Comparison of ENCODE assay signal across 7 mouse cellular contexts in genomic region chr2:36203011-36203825, GRCm38 (mm10). TPM values are rescaled to one million over a fixed set of nuclear protein-coding genes. Genes with fewer than 3 reads are reported as not detected.
DNase-seq lines count a peak whose midpoint lies in the region; ATAC-seq and TF ChIP-seq lines count a peak whose summit lies in the region.

No protein-coding gene starts in this region.

- H3K4me2 ChIP-seq in lung, embryonic 16.5 days (ENCODE audit: low read depth, low read length): peak overlapping the region; percentile 70
- H3K4me2 ChIP-seq in heart, postnatal 0 days (ENCODE audit: low read depth, low read length): peak overlapping the region; percentile 68
- H3K4me2 ChIP-seq in limb, embryonic 14.5 days (replicated peaks; ENCODE audit: low read depth, low read length, severe bottlenecking): peak overlapping the region; percentile 49
- H3K4me2 ChIP-seq in stomach, postnatal 0 days (replicated peaks; ENCODE audit: low read depth): peak overlapping the region; percentile 68

- no peaks in the 10 kb centered on the region for H3K9me3 ChIP-seq in lung, embryonic 16.5 days (ENCODE audit: control insufficient read depth, low read length)
- no peaks in the 10 kb centered on the region for H3K9me3 ChIP-seq in heart, postnatal 0 days (replicated peaks; ENCODE audit: control insufficient read depth, low read length)
- no peaks in the 10 kb centered on the region for H3K9me3 ChIP-seq in limb, embryonic 14.5 days (ENCODE audit: control insufficient read depth, low read length)
- no peaks in the 10 kb centered on the region for H3K9me3 ChIP-seq in stomach, postnatal 0 days (ENCODE audit: control insufficient read depth, low read length)

- ATAC-seq in lung, embryonic 16.5 days (ENCODE audit: low read depth): 0 out of 2 replicates have a peak, but pooled peaks have one; percentile 10
- ATAC-seq in common myeloid progenitor, adult 5-6 weeks (replicated peaks; ENCODE audit: low read depth, poor library complexity, severe bottlenecking): peak; percentile 62
- ATAC-seq in heart, postnatal 0 days (ENCODE audit: insufficient read depth, low read depth): peak; percentile 44
- no peak for ATAC-seq in limb, embryonic 14.5 days (ENCODE audit: low FRiP score, low read depth)
- no peak for ATAC-seq in stomach, postnatal 0 days (ENCODE audit: low FRiP score, low TSS enrichment)

- no peak overlapping the region for H3K27ac ChIP-seq in lung, embryonic 16.5 days (ENCODE audit: low read length)
- peak overlapping the region; percentile 18; the same call in 1 of the 2 replicates for H3K27ac ChIP-seq in heart, postnatal 0 days (ENCODE audit: low read depth)
- no peak overlapping the region for H3K27ac ChIP-seq in limb, embryonic 14.5 days (replicated peaks; ENCODE audit: low read depth, low read length)
- H3K27ac ChIP-seq in stomach, postnatal 0 days (replicated peaks): no peak overlapping the region

- peaks cover 29% of the 10 kb centered on the region for H3K4me1 ChIP-seq in lung, embryonic 16.5 days (replicated peaks; ENCODE audit: control insufficient read depth, insufficient read depth, low read length)
- H3K4me1 ChIP-seq in heart, postnatal 0 days (ENCODE audit: control insufficient read depth, insufficient read depth): peaks cover 27% of the 10 kb centered on the region
- peaks cover 10% of the 10 kb centered on the region; the same call in 1 of the 2 replicates for H3K4me1 ChIP-seq in limb, embryonic 14.5 days (ENCODE audit: control insufficient read depth, insufficient read depth, low read length)
- peaks cover 11% of the 10 kb centered on the region; the same call in 1 of the 2 replicates for H3K4me1 ChIP-seq in stomach, postnatal 0 days (replicated peaks; ENCODE audit: control insufficient read depth, insufficient read depth)

- WGBS in lung, embryonic 16.5 days: under 1% methylated on average over 39 of the region's 39 CpGs
- WGBS in heart, postnatal 0 days: 2% methylated on average over 39 of the region's 39 CpGs
- under 1% methylated on average over 39 of the region's 39 CpGs for WGBS in limb, embryonic 14.5 days
- WGBS in stomach, postnatal 0 days: 3% methylated on average over 39 of the region's 39 CpGs

- TF ChIP-seq POLR2A in limb, embryonic 14.5 days (IDR thresholded peaks at IDR 0.05; ENCODE audit: borderline replicate concordance, extremely low read depth, insufficient read depth, insufficient read length): no peak

- peak overlapping the region; percentile 47 for H3K4me3 ChIP-seq in lung, embryonic 16.5 days (ENCODE audit: low read length)
- H3K4me3 ChIP-seq in heart, postnatal 0 days (ENCODE audit: low read depth, low read length): peak overlapping the region; percentile 43
- H3K4me3 ChIP-seq in limb, embryonic 14.5 days (replicated peaks; ENCODE audit: low read length): peak overlapping the region; percentile 30
- H3K4me3 ChIP-seq in stomach, postnatal 0 days (ENCODE audit: low read depth, low read length): peak overlapping the region; percentile 37

- no peak for DNase-seq in lung, adult 18-20 months
- DNase-seq in heart, postnatal 0 days (ENCODE audit: low spot score): no peak
- no peak for DNase-seq in limb, embryonic 14.5 days (ENCODE audit: low spot score)
- DNase-seq in naive thymus-derived CD4-positive, alpha-beta T cell, adult 2 months (ENCODE audit: low read depth): peak; percentile 15
- DNase-seq in stomach, postnatal 0 days (ENCODE audit: low spot score): peak; percentile 57

- H3K36me3 ChIP-seq in lung, embryonic 16.5 days (ENCODE audit: control insufficient read depth, insufficient read depth, low read length): no peaks in the 10 kb centered on the region
- H3K36me3 ChIP-seq in heart, postnatal 0 days (replicated peaks; ENCODE audit: control insufficient read depth, insufficient read depth, low read length): no peaks in the 10 kb centered on the region
- no peaks in the 10 kb centered on the region for H3K36me3 ChIP-seq in limb, embryonic 14.5 days (ENCODE audit: control insufficient read depth, insufficient read depth, low read length)
- no peaks in the 10 kb centered on the region for H3K36me3 ChIP-seq in stomach, postnatal 0 days (ENCODE audit: control insufficient read depth, insufficient read depth, low read length)

- H3K9ac ChIP-seq in lung, embryonic 16.5 days (ENCODE audit: low read length): peak overlapping the region; percentile 61
- peak overlapping the region; percentile 48; the same call in 1 of the 2 replicates for H3K9ac ChIP-seq in heart, postnatal 0 days (replicated peaks; ENCODE audit: low read depth, low read length)
- peak overlapping the region; percentile 4; the same call in 1 of the 2 replicates for H3K9ac ChIP-seq in limb, embryonic 14.5 days (ENCODE audit: low read depth, low read length, severe bottlenecking)
- H3K9ac ChIP-seq in stomach, postnatal 0 days (ENCODE audit: low read length): 0 out of 2 replicates have a peak overlapping the region, but pooled peaks have one; percentile 23

- TF ChIP-seq EP300 in heart, postnatal 0 days (IDR thresholded peaks at IDR 0.05; ENCODE audit: low read depth): no peak
- no peak for TF ChIP-seq EP300 in stomach, postnatal 0 days (optimal IDR thresholded peaks at IDR 0.05)

- no peak for TF ChIP-seq CTCF in heart, postnatal 0 days (IDR thresholded peaks at IDR 0.05; ENCODE audit: low read depth)
- peak; percentile 2; the same call in 1 of the 2 replicates for TF ChIP-seq CTCF in stomach, postnatal 0 days (IDR thresholded peaks at IDR 0.05; ENCODE audit: low read depth)

- H3K27me3 ChIP-seq in lung, embryonic 16.5 days (ENCODE audit: control insufficient read depth, insufficient read depth, low read depth, low read length): peaks cover 24% of the 10 kb centered on the region
- peaks cover 24% of the 10 kb centered on the region; the same call in 1 of the 2 replicates for H3K27me3 ChIP-seq in heart, postnatal 0 days (ENCODE audit: control insufficient read depth, insufficient read depth, low read length)
- H3K27me3 ChIP-seq in limb, embryonic 14.5 days (ENCODE audit: control insufficient read depth, insufficient read depth, low read length): peaks cover 15% of the 10 kb centered on the region
- no peaks in the 10 kb centered on the region for H3K27me3 ChIP-seq in stomach, postnatal 0 days (ENCODE audit: control insufficient read depth, insufficient read depth, low read length)

RNA-seq across cellular contexts. Expression of gene Ptgs1, which starts 27.0 kb away (rescaled TPM):
- polyA plus RNA-seq in lung, embryonic 16.5 days (2015; fragmentation: Nextera tagmentation; extraction: Ambion mirVana): 76.1 and 83.5 TPM in 2 replicates
- total RNA-seq in common myeloid progenitor, adult 5-6 weeks (2017): 10.0 and 18.5 TPM in 2 replicates
- 49.7 and 55.9 TPM in 2 replicates for total RNA-seq in heart, postnatal 0 days (2014; rRNA removed; ENCODE audit: low replicate concordance)
- polyA plus RNA-seq in heart, postnatal 0 days (2015; fragmentation: Nextera tagmentation; extraction: Ambion mirVana): 21.6 and 21.9 TPM in 2 replicates
- 10.7 and 11.9 TPM in 2 replicates for polyA plus RNA-seq in limb, embryonic 14.5 days (2012; rRNA removed)
- 14.4 and 15.0 TPM in 2 replicates for polyA plus RNA-seq in limb, embryonic 14.5 days (2014; fragmentation: Nextera tagmentation; extraction: Ambion mirVana)
- polyA plus RNA-seq in stomach, postnatal 0 days (2015; fragmentation: Nextera tagmentation; extraction: Ambion mirVana): 31.0 and 36.2 TPM in 2 replicates

Comparison
In these comparisons a context has a peak if more than half of its experiments do, and no peak if none do; other contexts are left out.
1. ATAC-seq: peak in lung, embryonic 16.5 days (single experiment), common myeloid progenitor, adult 5-6 weeks (single experiment) and heart, postnatal 0 days (single experiment); none in limb, embryonic 14.5 days (single experiment) and stomach, postnatal 0 days (single experiment).
2. H3K9ac ChIP-seq: peak in every context shown above with its lines; median percentile 61 in lung, embryonic 16.5 days; 48 in heart, postnatal 0 days; 23 in stomach, postnatal 0 days; 4 in limb, embryonic 14.5 days.
3. DNase-seq: peak in naive thymus-derived CD4-positive, alpha-beta T cell, adult 2 months (single experiment) and stomach, postnatal 0 days (single experiment); none in lung, adult 18-20 months (0 of 2), heart, postnatal 0 days (single experiment) and limb, embryonic 14.5 days (single experiment).
4. Peak in every context shown above with its lines, with median percentiles within 50 percentile points of each other: H3K4me2 ChIP-seq and H3K4me3 ChIP-seq.